Mouse (Mus musculus): ENCODE data around the gene Camta1. TPM values are rescaled to one million over a fixed set of nuclear protein-coding genes. Genes with fewer than 3 reads are reported as not detected.
A peak's percentile ranks its signal among the peaks of the same experiment; 100 is the strongest.

Gene Camta1
- total and polyA plus RNA-seq, 2 experiments, result 2.7 to 6.1 TPM

- TF ChIP-seq CTCF (IDR thresholded peaks at IDR 0.05; ENCODE audit: low read depth, low read length), result no peak
- no peak for TF ChIP-seq POLR2A (IDR thresholded peaks at IDR 0.05; ENCODE audit: extremely low read depth, insufficient read depth, low read length)
- peaks cover 23% of the 10 kb centered on the region; the same call in 1 of the 2 replicates for H3K79me2 ChIP-seq (ENCODE audit: control insufficient read depth, insufficient read depth, low read length)
- 98% methylated on average over 10 of the region's 10 CpGs for WGBS
- H3K36me3 ChIP-seq (ENCODE audit: control insufficient read depth, insufficient read depth, low read length), result no peaks in the 10 kb centered on the region
- H3K9ac ChIP-seq (ENCODE audit: low read depth, low read length), result no peak overlapping the region
- DNase-seq (ENCODE audit: extremely low read depth, low read depth, low spot score), result no peak
- H3K27me3 ChIP-seq (ENCODE audit: control insufficient read depth, insufficient read depth, low read length), result no peaks in the 10 kb centered on the region
- no peak overlapping the region for H3K27ac ChIP-seq (replicated peaks; ENCODE audit: insufficient read depth, low read depth, low read length)
- peaks cover 2% of the 10 kb centered on the region for H3K4me1 ChIP-seq (ENCODE audit: control insufficient read depth, insufficient read depth, low read length)
- no peak overlapping the region for H3K4me3 ChIP-seq (ENCODE audit: insufficient read depth, low read depth, low read length)
Observed at GRCm38 (mm10) chr4:151834536-151834935, 27.1 kb downstream of the Camta1 start.

- WGBS, result 96% methylated on average over 7 of the region's 7 CpGs
- H3K4me3 ChIP-seq (ENCODE audit: insufficient read depth, low read depth, low read length), result no peak overlapping the region
- TF ChIP-seq CTCF (IDR thresholded peaks at IDR 0.05; ENCODE audit: low read depth, low read length) (no peak), POLR2A (IDR thresholded peaks at IDR 0.05; ENCODE audit: extremely low read depth, insufficient read depth, low read length) (no peak)
- H3K9ac ChIP-seq (ENCODE audit: low read depth, low read length), result no peak overlapping the region
- peaks cover 2% of the 10 kb centered on the region for H3K4me1 ChIP-seq (ENCODE audit: control insufficient read depth, insufficient read depth, low read length)
- no peak for DNase-seq (ENCODE audit: extremely low read depth, low read depth, low spot score)
- H3K79me2 ChIP-seq (ENCODE audit: control insufficient read depth, insufficient read depth, low read length), result peaks cover 24% of the 10 kb centered on the region; the same call in 1 of the 2 replicates
- no peaks in the 10 kb centered on the region for H3K27me3 ChIP-seq (ENCODE audit: control insufficient read depth, insufficient read depth, low read length)
- H3K27ac ChIP-seq (replicated peaks; ENCODE audit: insufficient read depth, low read depth, low read length), result no peak overlapping the region
- H3K36me3 ChIP-seq (ENCODE audit: control insufficient read depth, insufficient read depth, low read length), result peaks cover 3% of the 10 kb centered on the region; the same call in 1 of the 2 replicates
Observed at GRCm38 (mm10) chr4:151833940-151834449, 27.7 kb downstream of the Camta1 start.

GRCm38 (mm10) chr4:151827840-151828239 lies 33.8 kb downstream of the Camta1 start:
- WGBS, result 93% methylated on average over 3 of the region's 3 CpGs
- no peak overlapping the region for H3K27ac ChIP-seq (replicated peaks; ENCODE audit: insufficient read depth, low read depth, low read length)
- H3K9ac ChIP-seq (ENCODE audit: low read depth, low read length), result no peak overlapping the region
- TF ChIP-seq CTCF (IDR thresholded peaks at IDR 0.05; ENCODE audit: low read depth, low read length) (no peak), POLR2A (IDR thresholded peaks at IDR 0.05; ENCODE audit: extremely low read depth, insufficient read depth, low read length) (no peak)
- H3K36me3 ChIP-seq (ENCODE audit: control insufficient read depth, insufficient read depth, low read length), result peaks cover 5% of the 10 kb centered on the region; the same call in 1 of the 2 replicates
- H3K4me3 ChIP-seq (ENCODE audit: insufficient read depth, low read depth, low read length), result no peak overlapping the region
- no peaks in the 10 kb centered on the region for H3K27me3 ChIP-seq (ENCODE audit: control insufficient read depth, insufficient read depth, low read length)
- peaks cover 19% of the 10 kb centered on the region; the same call in 1 of the 2 replicates for H3K79me2 ChIP-seq (ENCODE audit: control insufficient read depth, insufficient read depth, low read length)
- H3K4me1 ChIP-seq (ENCODE audit: control insufficient read depth, insufficient read depth, low read length), result peaks cover under 1% of the 10 kb centered on the region; the same call in 1 of the 2 replicates
- no peak for DNase-seq (ENCODE audit: extremely low read depth, low read depth, low spot score)

- Histone ChIP-seq H3K27ac (replicated peaks; ENCODE audit: insufficient read depth, low read depth, low read length) (no peak overlapping the region), H3K9ac (ENCODE audit: low read depth, low read length) (no peak overlapping the region)
Observed at GRCm38 (mm10) chr4:151827356-151827755, 34.3 kb downstream of the Camta1 start.

GRCm38 (mm10) chr4:151823963-151824362 lies 37.7 kb downstream of the Camta1 start:
- Histone ChIP-seq H3K9ac (ENCODE audit: low read depth, low read length) (no peak overlapping the region), H3K27ac (replicated peaks; ENCODE audit: insufficient read depth, low read depth, low read length) (no peak overlapping the region), H3K36me3 (ENCODE audit: control insufficient read depth, insufficient read depth, low read length) (peaks cover 2% of the 10 kb centered on the region; the same call in 1 of the 2 replicates), H3K79me2 (ENCODE audit: control insufficient read depth, insufficient read depth, low read length) (peaks cover 34% of the 10 kb centered on the region; the same call in 1 of the 2 replicates), H3K4me1 (ENCODE audit: control insufficient read depth, insufficient read depth, low read length) (peaks cover 2% of the 10 kb centered on the region; the same call in 1 of the 2 replicates), H3K4me3 (ENCODE audit: insufficient read depth, low read depth, low read length) (no peak overlapping the region), H3K27me3 (ENCODE audit: control insufficient read depth, insufficient read depth, low read length) (no peaks in the 10 kb centered on the region)
- 65% methylated on average over 3 of the region's 3 CpGs for WGBS
- DNase-seq (ENCODE audit: extremely low read depth, low read depth, low spot score), result no peak
- no peak for TF ChIP-seq CTCF (IDR thresholded peaks at IDR 0.05; ENCODE audit: low read depth, low read length)
- no peak for TF ChIP-seq POLR2A (IDR thresholded peaks at IDR 0.05; ENCODE audit: extremely low read depth, insufficient read depth, low read length)

More at GRCm38 (mm10) chr4:151827356-151827755, 34.3 kb downstream of the Camta1 start:
- DNase-seq (ENCODE audit: extremely low read depth, low read depth, low spot score), result no peak
- Histone ChIP-seq H3K4me1 (ENCODE audit: control insufficient read depth, insufficient read depth, low read length) (peaks cover 2% of the 10 kb centered on the region; the same call in 1 of the 2 replicates), H3K4me3 (ENCODE audit: insufficient read depth, low read depth, low read length) (no peak overlapping the region), H3K36me3 (ENCODE audit: control insufficient read depth, insufficient read depth, low read length) (peaks cover 5% of the 10 kb centered on the region; the same call in 1 of the 2 replicates), H3K27me3 (ENCODE audit: control insufficient read depth, insufficient read depth, low read length) (no peaks in the 10 kb centered on the region), H3K79me2 (ENCODE audit: control insufficient read depth, insufficient read depth, low read length) (peaks cover 17% of the 10 kb centered on the region; the same call in 1 of the 2 replicates)
- no peak for TF ChIP-seq CTCF (IDR thresholded peaks at IDR 0.05; ENCODE audit: low read depth, low read length)
- no peak for TF ChIP-seq POLR2A (IDR thresholded peaks at IDR 0.05; ENCODE audit: extremely low read depth, insufficient read depth, low read length)

GRCm38 (mm10) chr4:151822986-151823385 lies 38.7 kb downstream of the Camta1 start:
- no peaks in the 10 kb centered on the region for H3K36me3 ChIP-seq (ENCODE audit: control insufficient read depth, insufficient read depth, low read length)
- no peaks in the 10 kb centered on the region for H3K27me3 ChIP-seq (ENCODE audit: control insufficient read depth, insufficient read depth, low read length)
- peaks cover 2% of the 10 kb centered on the region; the same call in 1 of the 2 replicates for H3K4me1 ChIP-seq (ENCODE audit: control insufficient read depth, insufficient read depth, low read length)
- peaks cover 41% of the 10 kb centered on the region; the same call in 1 of the 2 replicates for H3K79me2 ChIP-seq (ENCODE audit: control insufficient read depth, insufficient read depth, low read length)
- DNase-seq (ENCODE audit: extremely low read depth, low read depth, low spot score), result peak; percentile 87
- H3K27ac ChIP-seq (replicated peaks; ENCODE audit: insufficient read depth, low read depth, low read length), result no peak overlapping the region
- 18% methylated on average over 2 of the region's 2 CpGs for WGBS
- TF ChIP-seq CTCF (IDR thresholded peaks at IDR 0.05; ENCODE audit: low read depth, low read length) (no peak), POLR2A (IDR thresholded peaks at IDR 0.05; ENCODE audit: extremely low read depth, insufficient read depth, low read length) (no peak)
- no peak overlapping the region for H3K9ac ChIP-seq (ENCODE audit: low read depth, low read length)
- no peak overlapping the region for H3K4me3 ChIP-seq (ENCODE audit: insufficient read depth, low read depth, low read length)

All from liver, adult 2 months (tissue).